Mouse (Mus musculus): ENCODE measurements at regions not wholly inside any gene's neighbourhood (a gene's known extent, or its start where the extent isn't known, plus 50 kb on each side); places are given as distances from the start of the nearest gene placed in this dataset.

DNA sequence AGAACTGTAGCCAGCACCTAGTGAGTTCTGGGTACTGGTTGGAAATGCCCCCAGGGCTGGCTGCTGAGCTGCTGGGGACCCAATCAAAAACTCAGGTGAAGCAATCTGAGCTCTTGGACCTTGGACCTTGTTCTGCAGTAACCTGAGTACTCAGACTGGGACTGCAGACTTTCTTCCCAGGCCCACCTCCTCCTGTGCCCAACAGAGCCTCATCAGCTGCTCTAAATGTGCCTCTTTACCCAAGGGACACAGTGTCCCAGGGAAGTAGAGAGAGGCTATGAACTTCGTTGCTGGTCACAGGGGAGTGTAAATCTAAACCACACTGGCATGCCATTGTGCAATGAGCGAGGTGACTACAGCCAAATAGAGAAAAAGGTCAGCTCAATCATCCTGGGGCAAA, 277.6 kb upstream of the Zmiz1 start:
- TF ChIP-seq CTCF (IDR thresholded peaks at IDR 0.05; ENCODE audit: low read depth): no peak
- no peak overlapping the region for H3K4me2 ChIP-seq (replicated peaks; ENCODE audit: low read depth)
- 22% methylated on average over 2 of the region's 2 CpGs for WGBS
- no peak overlapping the region for H3K9ac ChIP-seq (ENCODE audit: low read depth, low read length)
- H3K36me3 ChIP-seq (ENCODE audit: control insufficient read depth, insufficient read depth): no peaks in the 10 kb centered on the region
- peak; percentile 94 for ATAC-seq
- H3K4me3 ChIP-seq (ENCODE audit: low read depth, low read length): no peak overlapping the region
- H3K4me1 ChIP-seq (replicated peaks; ENCODE audit: control insufficient read depth, insufficient read depth, low read length): peaks cover 4% of the 10 kb centered on the region; the same call in 1 of the 2 replicates
- no peaks in the 10 kb centered on the region for H3K9me3 ChIP-seq (ENCODE audit: control insufficient read depth)
- no peaks in the 10 kb centered on the region for H3K27me3 ChIP-seq (replicated peaks; ENCODE audit: control insufficient read depth, insufficient read depth, low read length)
- 0 out of 2 replicates have a peak overlapping the region, but pooled peaks have one; percentile 29 for H3K27ac ChIP-seq (ENCODE audit: low read depth, low read length)

DNA sequence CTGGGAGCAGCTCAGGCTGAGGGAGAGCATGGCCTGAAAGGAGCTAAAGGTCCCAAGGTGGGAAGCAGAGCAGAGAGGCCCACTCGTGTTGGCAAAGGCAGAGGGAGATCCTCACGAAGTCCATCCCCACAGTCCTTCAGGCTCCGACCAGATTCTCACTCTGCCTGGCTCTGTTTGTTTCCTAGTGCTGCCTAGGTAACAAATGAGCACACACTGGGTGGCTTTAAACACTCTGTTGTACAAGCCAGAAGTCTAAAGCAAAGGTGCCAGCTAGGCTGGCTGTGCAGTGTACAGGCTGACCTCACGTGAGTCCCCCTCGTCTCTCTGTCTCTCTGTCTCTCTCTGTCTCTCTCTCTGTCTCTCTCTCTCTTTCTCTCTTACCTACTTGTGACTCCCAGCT, 274.9 kb upstream of the Zmiz1 start:
- no peak overlapping the region for H3K27ac ChIP-seq (ENCODE audit: low read depth, low read length)
- WGBS: 48% methylated on average over 5 of the region's 5 CpGs
- H3K9ac ChIP-seq (ENCODE audit: low read depth, low read length): no peak overlapping the region
- no peak for TF ChIP-seq CTCF (IDR thresholded peaks at IDR 0.05; ENCODE audit: low read depth)
- no peaks in the 10 kb centered on the region for H3K36me3 ChIP-seq (ENCODE audit: control insufficient read depth, insufficient read depth)
- H3K27me3 ChIP-seq (replicated peaks; ENCODE audit: control insufficient read depth, insufficient read depth, low read length): no peaks in the 10 kb centered on the region
- H3K4me3 ChIP-seq (ENCODE audit: low read depth, low read length): no peak overlapping the region
- peaks cover 4% of the 10 kb centered on the region; the same call in 1 of the 2 replicates for H3K4me1 ChIP-seq (replicated peaks; ENCODE audit: control insufficient read depth, insufficient read depth, low read length)
- ATAC-seq: no peak
- no peaks in the 10 kb centered on the region for H3K9me3 ChIP-seq (ENCODE audit: control insufficient read depth)
- H3K4me2 ChIP-seq (replicated peaks; ENCODE audit: low read depth): no peak overlapping the region

DNA sequence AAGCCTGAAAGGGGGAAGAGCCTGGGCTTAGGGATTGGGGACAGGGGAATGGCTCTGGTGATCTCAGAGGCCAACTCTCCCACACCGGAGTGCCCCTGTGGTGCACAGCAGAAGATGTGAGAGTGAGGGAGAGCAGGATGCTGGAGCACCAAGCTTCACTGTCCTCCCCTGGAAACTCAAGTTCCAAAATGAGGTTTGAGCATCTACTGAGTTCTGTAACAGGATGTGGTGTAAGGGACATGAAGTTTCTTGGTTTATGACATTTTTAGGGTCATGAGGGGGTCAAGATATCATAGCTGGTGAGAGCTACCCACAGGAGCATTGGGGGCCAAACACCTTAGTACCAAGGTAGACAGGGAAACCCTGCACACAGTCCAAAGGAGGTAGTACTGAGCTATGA, 274.1 kb upstream of the Zmiz1 start:
- no peak overlapping the region for H3K4me2 ChIP-seq (replicated peaks; ENCODE audit: low read depth)
- H3K9ac ChIP-seq (ENCODE audit: low read depth, low read length): no peak overlapping the region
- H3K27me3 ChIP-seq (replicated peaks; ENCODE audit: control insufficient read depth, insufficient read depth, low read length): no peaks in the 10 kb centered on the region
- no peak for ATAC-seq
- H3K4me3 ChIP-seq (ENCODE audit: low read depth, low read length): no peak overlapping the region
- peaks cover 4% of the 10 kb centered on the region; the same call in 1 of the 2 replicates for H3K4me1 ChIP-seq (replicated peaks; ENCODE audit: control insufficient read depth, insufficient read depth, low read length)
- TF ChIP-seq CTCF (IDR thresholded peaks at IDR 0.05; ENCODE audit: low read depth): no peak
- H3K36me3 ChIP-seq (ENCODE audit: control insufficient read depth, insufficient read depth): no peaks in the 10 kb centered on the region
- H3K27ac ChIP-seq (ENCODE audit: low read depth, low read length): no peak overlapping the region
- no peaks in the 10 kb centered on the region for H3K9me3 ChIP-seq (ENCODE audit: control insufficient read depth)
- WGBS: 78% methylated on average over 1 of the region's 1 CpGs

DNA sequence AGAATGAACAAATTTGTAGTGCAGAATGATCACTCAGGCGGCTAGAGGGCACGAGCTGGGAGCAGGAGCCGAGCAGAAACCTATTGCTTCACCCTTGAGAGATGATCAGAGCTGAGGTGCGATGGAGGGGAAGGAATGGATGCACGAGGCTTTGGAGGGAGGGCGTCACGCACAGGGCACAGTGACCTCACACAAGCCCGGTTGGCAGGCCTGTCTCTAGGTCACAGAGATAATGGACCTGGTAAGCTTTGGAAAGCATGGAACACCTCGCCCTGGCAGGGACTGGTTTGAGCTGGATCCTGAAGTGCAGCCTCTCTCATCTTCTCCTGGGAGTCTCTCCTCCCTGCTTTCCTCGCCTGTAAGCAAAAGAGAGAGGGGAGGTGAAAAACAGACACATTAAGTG, 273.4 kb upstream of the Zmiz1 start:
- Histone ChIP-seq H3K9me3 (ENCODE audit: control insufficient read depth) (no peaks in the 10 kb centered on the region), H3K4me3 (ENCODE audit: low read depth, low read length) (no peak overlapping the region), H3K4me2 (replicated peaks; ENCODE audit: low read depth) (no peak overlapping the region), H3K27me3 (replicated peaks; ENCODE audit: control insufficient read depth, insufficient read depth, low read length) (no peaks in the 10 kb centered on the region), H3K9ac (ENCODE audit: low read depth, low read length) (no peak overlapping the region), H3K36me3 (ENCODE audit: control insufficient read depth, insufficient read depth) (no peaks in the 10 kb centered on the region), H3K27ac (ENCODE audit: low read depth, low read length) (no peak overlapping the region), H3K4me1 (replicated peaks; ENCODE audit: control insufficient read depth, insufficient read depth, low read length) (peaks cover 4% of the 10 kb centered on the region; the same call in 1 of the 2 replicates)
- no peak for TF ChIP-seq CTCF (IDR thresholded peaks at IDR 0.05; ENCODE audit: low read depth)
- WGBS: 64% methylated on average over 10 of the region's 10 CpGs
- no peak for ATAC-seq

DNA sequence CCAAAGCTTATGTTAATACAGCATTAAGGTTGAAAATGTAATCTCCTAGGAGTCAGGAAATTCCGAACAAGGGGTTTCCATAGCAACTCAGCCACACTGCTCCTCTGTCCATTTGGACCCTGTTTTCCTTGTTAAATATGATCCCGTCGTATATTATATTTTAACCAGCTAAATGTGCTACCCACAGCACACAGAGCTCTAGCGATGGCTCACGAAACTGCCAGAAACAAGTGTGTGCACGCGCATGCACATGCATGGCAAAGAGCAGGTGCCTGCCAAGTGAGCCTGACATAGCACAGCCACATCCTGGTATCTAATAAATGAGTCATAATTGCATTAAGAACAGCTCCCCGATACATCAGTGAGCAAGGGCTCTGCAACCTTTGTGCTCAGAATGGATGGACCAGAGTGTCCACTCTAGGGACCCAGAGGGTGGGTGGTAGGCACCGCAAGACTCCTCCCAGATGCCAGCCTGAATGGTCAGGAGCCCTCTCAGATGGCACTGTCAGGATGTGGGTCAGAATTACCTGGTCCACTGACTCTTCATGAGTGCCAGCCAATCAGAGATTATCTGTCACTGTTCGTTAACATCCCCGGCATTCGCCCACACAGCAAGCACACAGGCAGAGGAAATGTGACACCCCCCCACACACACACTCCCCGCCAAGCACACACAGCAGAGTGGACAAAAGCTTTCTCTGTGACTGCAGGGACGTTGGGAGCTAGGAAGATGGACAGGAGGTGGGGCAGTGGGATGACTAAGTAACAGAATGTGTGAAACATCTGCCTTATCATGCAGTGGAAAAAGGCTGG, 272.8 kb upstream of the Zmiz1 start:
- Histone ChIP-seq H3K4me2 (replicated peaks; ENCODE audit: low read depth) (no peak overlapping the region), H3K9ac (ENCODE audit: low read depth, low read length) (no peak overlapping the region), H3K4me1 (replicated peaks; ENCODE audit: control insufficient read depth, insufficient read depth, low read length) (peaks cover 4% of the 10 kb centered on the region; the same call in 1 of the 2 replicates), H3K9me3 (ENCODE audit: control insufficient read depth) (no peaks in the 10 kb centered on the region), H3K27ac (ENCODE audit: low read depth, low read length) (no peak overlapping the region), H3K36me3 (ENCODE audit: control insufficient read depth, insufficient read depth) (no peaks in the 10 kb centered on the region), H3K27me3 (replicated peaks; ENCODE audit: control insufficient read depth, insufficient read depth, low read length) (no peaks in the 10 kb centered on the region), H3K4me3 (ENCODE audit: low read depth, low read length) (no peak overlapping the region)
- no peak for ATAC-seq
- no peak for TF ChIP-seq CTCF (IDR thresholded peaks at IDR 0.05; ENCODE audit: low read depth)
- WGBS: 46% methylated on average over 14 of the region's 14 CpGs

DNA sequence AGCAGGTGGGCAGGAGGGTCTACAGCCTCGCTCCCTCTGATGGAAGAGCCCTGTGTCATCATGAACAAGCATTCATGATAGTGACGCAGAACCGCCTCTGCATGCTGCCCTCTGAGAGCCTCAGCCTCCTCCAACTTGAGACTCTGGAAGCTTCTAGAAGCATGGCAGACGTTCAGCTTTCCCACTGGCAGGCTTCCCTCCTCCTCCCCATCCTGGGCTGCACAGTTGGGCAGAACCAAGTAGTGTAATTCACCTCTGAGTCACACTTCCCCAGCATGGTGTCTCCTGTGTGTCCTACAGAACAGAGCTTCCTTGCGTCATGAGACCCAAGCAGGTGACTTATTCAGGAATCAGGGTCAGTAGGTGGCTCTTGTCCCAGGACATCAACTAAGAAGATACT, 271.3 kb upstream of the Zmiz1 start:
- no peak overlapping the region for H3K4me2 ChIP-seq (replicated peaks; ENCODE audit: low read depth)
- no peaks in the 10 kb centered on the region for H3K9me3 ChIP-seq (ENCODE audit: control insufficient read depth)
- ATAC-seq: no peak
- no peak overlapping the region for H3K4me3 ChIP-seq (ENCODE audit: low read depth, low read length)
- no peak overlapping the region for H3K9ac ChIP-seq (ENCODE audit: low read depth, low read length)
- H3K27ac ChIP-seq (ENCODE audit: low read depth, low read length): no peak overlapping the region
- no peak for TF ChIP-seq CTCF (IDR thresholded peaks at IDR 0.05; ENCODE audit: low read depth)
- 92% methylated on average over 5 of the region's 5 CpGs for WGBS
- no peaks in the 10 kb centered on the region for H3K36me3 ChIP-seq (ENCODE audit: control insufficient read depth, insufficient read depth)
- no peaks in the 10 kb centered on the region for H3K27me3 ChIP-seq (replicated peaks; ENCODE audit: control insufficient read depth, insufficient read depth, low read length)
- no peaks in the 10 kb centered on the region for H3K4me1 ChIP-seq (replicated peaks; ENCODE audit: control insufficient read depth, insufficient read depth, low read length)

Measured in intestine, postnatal 0 days (tissue).